Mouse (Mus musculus) monocyte, adult 5-6 weeks (primary cell): ENCODE results near the gene Mob3c. TPM values are rescaled to one million over a fixed set of nuclear protein-coding genes. Genes with fewer than 3 reads are reported as not detected.

Source experiments
- ATAC-seq: fragments of 153-309, 156-312 bp; replicated peaks from 2 replicates; pipeline ENCODE4 v1.8.0; 2017; ENCODE audit warnings: mild to moderate bottlenecking; ENCODE audit not compliant: low TSS enrichment, insufficient number of reproducible peaks, severe bottlenecking, poor library complexity, low FRiP score
- total RNA-seq: library from RNA; stranded (forward); fragments of 200-1000, 200-491, 200-594 nt; gene quantifications from 3 replicates; pipeline ENCODE4 v1.2.3, GENCODE M21; 2017

Gene Mob3c
- total RNA-seq, 1 experiment from 2014 or later, result 17.7 TPM

DNA sequence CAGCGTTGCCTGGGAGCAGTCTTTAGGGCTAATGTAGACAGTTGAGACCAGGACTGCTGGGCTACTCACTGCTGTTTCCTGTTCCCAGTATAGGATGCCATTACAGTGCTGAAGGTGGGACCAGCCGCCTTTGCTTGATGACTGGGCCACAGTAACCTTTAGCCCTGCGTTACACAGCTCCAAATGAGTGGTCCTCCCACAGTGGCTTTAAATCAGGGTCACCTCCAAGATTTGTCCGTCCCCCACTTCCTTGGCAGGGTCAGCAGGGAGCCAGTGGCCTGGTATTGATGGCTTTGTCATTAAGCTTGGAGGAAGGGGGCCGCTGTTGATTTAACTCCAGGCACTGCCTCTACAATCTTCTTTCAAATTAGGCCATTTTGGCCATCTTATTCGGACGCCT, 35.5 kb downstream of the Mob3c start:
- no peak for ATAC-seq

DNA sequence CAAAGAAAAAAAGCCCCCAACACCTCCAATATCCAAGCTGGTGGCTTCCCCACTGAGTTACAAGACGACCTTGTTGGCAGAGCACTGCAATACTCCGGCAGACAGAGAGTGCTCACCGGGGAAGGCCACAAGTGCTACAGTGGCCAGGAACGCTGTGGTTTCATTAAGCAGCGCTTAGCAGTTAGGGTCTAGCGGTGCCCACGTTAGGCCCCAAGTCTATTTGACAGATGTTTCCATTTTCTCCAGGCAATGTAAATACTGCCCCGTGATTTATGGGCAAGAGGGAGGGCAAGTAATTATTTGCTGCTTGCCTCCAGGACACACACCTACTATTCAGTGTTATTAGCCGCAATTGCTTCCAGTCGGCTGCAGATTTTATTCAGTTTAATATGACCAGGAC, 36.0 kb downstream of the Mob3c start:
- no peak for ATAC-seq

DNA sequence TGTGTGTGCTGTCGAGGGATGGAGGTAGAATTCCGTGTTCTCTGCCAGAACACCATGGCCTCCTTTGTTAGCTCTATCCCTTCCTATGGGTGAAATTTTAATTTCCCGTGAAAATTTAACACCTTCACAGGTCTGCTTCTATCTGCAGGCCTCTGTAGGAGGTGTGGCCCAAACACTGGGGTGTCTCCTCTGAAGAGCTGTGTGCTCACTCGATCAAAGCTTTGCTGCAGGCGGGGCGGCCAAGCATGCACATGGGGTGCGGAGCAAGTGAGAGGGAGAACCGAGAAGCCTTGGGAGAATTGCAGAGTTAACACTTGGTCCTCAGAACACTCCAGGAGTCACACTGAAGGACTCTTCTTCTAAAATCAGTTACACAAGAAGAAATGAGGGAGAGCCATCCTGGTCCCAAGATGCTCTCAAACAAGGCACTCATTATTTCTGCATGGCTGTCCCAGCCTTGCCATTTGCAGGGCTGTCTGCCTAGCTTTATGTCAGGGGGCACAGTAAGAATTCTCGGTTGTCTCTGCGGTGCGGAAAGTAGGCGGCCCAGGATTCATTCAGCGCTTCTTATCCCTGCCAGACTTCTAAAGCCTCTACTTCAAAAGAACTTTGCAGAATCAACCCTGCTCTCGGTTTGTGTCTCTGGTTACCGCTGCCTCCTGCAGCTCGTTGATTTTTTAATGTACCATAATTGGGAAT, 41.8 kb downstream of the Mob3c start:
- no peak for ATAC-seq

DNA sequence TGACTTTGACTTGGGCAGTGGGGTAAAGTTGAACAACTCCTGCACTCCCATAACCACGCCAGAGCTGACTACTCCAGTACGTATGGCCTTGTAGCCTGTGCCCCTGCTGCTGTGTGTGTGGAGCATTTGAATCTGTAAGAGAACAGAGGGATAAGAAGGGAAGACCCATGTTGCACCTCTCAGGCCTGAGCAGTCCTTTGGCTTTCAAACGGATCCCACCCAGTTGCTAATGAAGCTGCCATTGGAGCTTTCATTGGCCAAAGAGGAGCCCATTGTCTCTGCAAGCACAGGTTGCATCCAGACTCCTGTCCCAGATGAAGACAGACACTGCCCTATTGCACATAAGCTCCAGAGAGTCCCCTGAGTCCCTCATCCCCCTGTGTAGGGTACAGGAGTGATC, 45.3 kb downstream of the Mob3c start:
- no peak for ATAC-seq

DNA sequence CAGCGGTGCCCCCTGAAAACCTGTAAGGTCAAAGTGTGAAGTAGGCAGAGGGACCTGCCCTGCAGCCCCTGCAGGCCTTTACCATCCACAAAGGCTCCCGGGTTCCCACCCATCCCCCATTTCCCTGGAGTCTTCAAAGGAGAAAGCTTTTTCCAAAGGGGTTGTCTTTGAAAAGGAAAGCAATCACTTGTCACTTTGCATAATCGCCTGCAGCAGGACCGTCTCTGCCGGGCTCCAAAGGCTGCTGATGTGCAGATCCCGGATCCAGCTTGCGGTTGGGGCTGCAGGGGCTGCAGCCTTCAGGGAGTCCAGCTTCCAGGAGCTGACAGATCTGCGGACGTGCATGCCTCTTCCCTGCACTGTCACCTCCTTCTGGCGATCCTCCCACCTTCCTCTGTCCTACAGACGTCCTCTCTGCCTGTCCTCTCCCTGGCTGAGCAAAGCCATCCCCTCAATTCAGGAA, 50.4 kb downstream of the Mob3c start:
- no peak for ATAC-seq

DNA sequence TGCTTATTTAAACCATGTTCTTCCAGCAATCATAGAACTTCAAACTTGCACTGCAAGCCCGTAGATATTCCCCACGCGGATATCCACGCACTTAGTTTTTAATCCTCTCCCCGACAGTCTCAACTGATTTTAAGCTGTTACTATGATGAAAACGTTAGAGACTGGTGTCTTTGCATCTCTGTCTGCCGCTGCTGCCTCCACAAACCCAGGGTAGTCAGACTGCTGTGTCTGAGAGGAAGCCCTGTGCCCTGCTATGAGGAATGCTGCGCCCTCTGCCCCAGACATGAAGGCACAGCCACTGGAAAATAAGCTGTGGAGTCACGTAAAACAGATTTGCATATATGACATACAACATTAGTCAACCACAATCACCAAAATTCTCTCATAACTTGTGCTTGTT, 50.9 kb downstream of the Mob3c start:
- no peak for ATAC-seq

DNA sequence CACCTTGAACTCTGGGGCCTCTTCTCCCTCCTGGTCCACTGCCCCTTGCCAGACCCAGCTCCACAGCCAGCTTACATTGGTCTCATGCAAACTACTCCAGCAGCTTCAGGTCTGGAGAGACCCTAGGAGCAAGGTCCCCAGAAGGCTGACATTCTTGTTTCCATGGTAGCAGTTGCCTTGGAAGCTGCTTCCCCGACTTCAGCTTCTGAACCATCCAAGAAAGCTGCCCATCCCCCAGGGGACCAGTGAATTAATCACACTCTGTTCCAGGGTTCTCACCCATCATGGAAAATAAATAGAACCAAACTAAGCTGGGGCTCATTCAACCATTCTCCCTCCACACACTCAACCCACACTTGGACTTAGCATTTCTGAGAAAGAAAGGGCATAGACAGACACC, 53.3 kb downstream of the Mob3c start:
- no peak for ATAC-seq

DNA sequence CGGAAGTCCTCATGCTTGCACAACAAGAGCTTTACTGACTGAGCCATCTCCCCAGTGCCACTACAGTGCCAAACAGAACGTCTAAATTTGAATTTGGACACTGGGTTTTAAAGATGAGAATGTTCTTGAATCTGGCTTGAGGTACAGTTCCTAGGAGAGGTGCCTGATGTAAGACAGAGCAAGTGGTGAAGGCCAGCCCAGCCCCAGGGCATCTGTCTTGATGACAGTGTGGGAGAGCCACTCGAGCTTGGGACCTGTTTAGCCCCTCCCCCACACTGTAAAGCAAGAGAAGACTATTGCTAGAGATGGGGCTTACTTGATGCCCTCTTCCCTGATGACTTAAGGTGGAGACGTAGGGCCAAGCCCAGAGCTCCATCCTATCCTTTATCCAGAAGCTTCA, 54.3 kb downstream of the Mob3c start:
- ATAC-seq, result no peak

DNA sequence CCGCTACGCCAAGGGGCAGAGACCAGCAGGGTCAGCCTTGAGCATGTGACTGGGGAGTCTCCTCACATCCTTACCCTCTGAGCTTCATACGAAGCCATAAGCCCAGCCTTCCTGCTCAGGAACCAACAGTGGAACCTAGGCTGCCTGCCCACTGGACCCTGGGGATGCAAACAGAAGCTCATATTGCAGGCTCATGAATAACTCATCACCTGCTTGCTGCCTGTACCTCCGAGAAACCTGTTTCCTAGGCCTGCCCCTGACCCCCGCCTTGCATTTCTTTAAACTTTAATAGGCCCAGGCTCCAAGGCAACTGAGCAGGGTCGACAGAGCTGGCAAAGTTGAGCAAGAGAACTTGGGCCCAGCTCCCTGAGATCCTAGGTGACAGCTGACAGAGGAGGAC, 56.1 kb downstream of the Mob3c start, which contains the start of gene Kncn:
Gene Kncn (plus strand): TSS at position 379 of the 400 bp plus-strand sequence.
- ATAC-seq, result no peak

Other genes starting within 250 kb of the Mob3c start
- not detected in 3 replicates for gene Cyp4a32, start 227.1 kb upstream of the Mob3c start, total RNA-seq
- gene Cyp4b1, start 180.4 kb upstream of the Mob3c start, total RNA-seq, result not detected in 3 replicates
- 23.1 to 39.7 TPM (median 23.5 TPM) in 3 replicates for gene Efcab14, start 90.3 kb upstream of the Mob3c start, total RNA-seq
- gene Tex38, start 47.1 kb upstream of the Mob3c start, total RNA-seq, result not detected in 3 replicates
- 3.2 to 9.0 TPM (median 7.3 TPM) in 3 replicates for gene Atpaf1, start 43.3 kb upstream of the Mob3c start, total RNA-seq
- gene Mknk1, start 11.1 kb downstream of the Mob3c start, total RNA-seq, result 80.9 to 129 TPM (median 98.0 TPM) in 3 replicates
- gene Kncn, start 56.3 kb downstream of the Mob3c start, total RNA-seq, result not detected in 3 replicates
- not detected in 3 replicates for gene 6430628N08Rik, start 62.6 kb downstream of the Mob3c start, total RNA-seq
- not detected in 3 replicates for gene Dmbx1, start 111.8 kb downstream of the Mob3c start, total RNA-seq
- 5.3 to 9.1 TPM (median 6.8 TPM) in 3 replicates for gene Faah, start 189.8 kb downstream of the Mob3c start, total RNA-seq
- 19.5 to 41.1 TPM (median 19.5 TPM) in 3 replicates for gene Nsun4, start 225.8 kb downstream of the Mob3c start, total RNA-seq
- 438 to 562 TPM (median 516 TPM) in 3 replicates for gene Uqcrh, start 247.0 kb downstream of the Mob3c start, total RNA-seq
- 5.2 to 13.2 TPM (median 8.6 TPM) in 3 replicates for gene Lrrc41, start 247.2 kb downstream of the Mob3c start, total RNA-seq